Mouse (Mus musculus) neural tube, embryonic 13.5 days (tissue): ENCODE measurements around the gene Nck1. TPM values are rescaled to one million over a fixed set of nuclear protein-coding genes. Genes with fewer than 3 reads are reported as not detected.

Experiments used
- ATAC-seq: fragments of 200-750 bp; cut with Nextera tagmentation; 2 replicates; pipeline ENCODE4 v1.8.0; 2017; ENCODE audit warnings: low read depth, mild to moderate bottlenecking, moderate TSS enrichment, moderate library complexity
- H3K27ac ChIP-seq: fragments of 300-500 bp; sonication (generic); replicated peaks from 2 replicates; pipeline ENCODE4 v1.5.1; 2015; ENCODE audit warnings: moderate library complexity, mild to moderate bottlenecking, inconsistent platforms
- H3K27me3 ChIP-seq: fragments of 300-500 bp; sonication (generic); 2 replicates; pipeline ENCODE4 v1.6.1; 2015; ENCODE audit warnings: mild to moderate bottlenecking, inconsistent platforms
- H3K36me3 ChIP-seq: fragments of 300-500 bp; sonication (generic); 2 replicates; pipeline ENCODE4 v1.6.1; 2015; ENCODE audit warnings: mild to moderate bottlenecking, inconsistent platforms
- H3K4me1 ChIP-seq: fragments of 300-500 bp; sonication (generic); replicated peaks from 2 replicates; pipeline ENCODE4 v1.6.1; 2015; ENCODE audit warnings: inconsistent platforms
- H3K4me2 ChIP-seq: fragments of 300-500 bp; sonication (generic); 2 replicates; pipeline ENCODE4 v1.6.1; 2015; ENCODE audit warnings: inconsistent platforms, mild to moderate bottlenecking, moderate library complexity
- H3K4me3 ChIP-seq: fragments of 300-500 bp; sonication (generic); 2 replicates; pipeline ENCODE4 v1.5.1; 2015; ENCODE audit warnings: mild to moderate bottlenecking, inconsistent platforms
- H3K9ac ChIP-seq: fragments of 300-500 bp; sonication (generic); 2 replicates; pipeline ENCODE4 v1.6.1; 2015; ENCODE audit warnings: moderate library complexity, mild to moderate bottlenecking, inconsistent platforms
- H3K9me3 ChIP-seq: fragments of 300-500 bp; sonication (generic); 2 replicates; pipeline ENCODE4 v1.6.1; 2016; ENCODE audit warnings: inconsistent platforms
- WGBS: fragments of 180-500 bp; shearing (Covaris S2); methylation state at CpG from one replicate; pipeline ENCODE4 v1.1.7; 2015; 5-methylcytosine and 5-hydroxymethylcytosine counted together
- polyA plus RNA-seq: library from polyadenylated mRNA; unstranded; fragments of >200 nt; fragmentation: Nextera tagmentation; extraction: Ambion mirVana; gene quantifications from 2 replicates; pipeline ENCODE4 v1.2.1, GENCODE M21; 2015

Nck1 gene
- polyA plus RNA-seq, 1 experiment from 2014 or later = 68.6 TPM

DNA sequence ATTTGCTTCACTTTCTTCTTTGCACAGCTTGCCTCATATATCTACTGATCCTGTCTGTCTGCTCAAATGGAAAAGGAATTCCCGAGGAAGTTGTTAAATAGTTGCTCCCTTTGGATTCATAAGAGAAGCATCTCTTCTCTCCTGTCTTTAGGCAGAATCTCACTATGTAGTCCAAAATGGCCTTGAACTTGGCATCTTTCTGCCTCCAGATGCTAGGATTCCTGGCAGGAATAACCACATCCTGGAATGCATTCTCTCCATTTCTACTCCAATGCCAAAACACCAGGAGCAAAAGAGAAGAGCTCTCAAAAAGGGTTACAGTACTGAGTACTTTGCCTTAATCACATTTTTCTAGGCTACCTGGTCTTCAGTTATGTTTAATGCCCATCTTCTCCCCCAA is 14.6 kb downstream of the Nck1 start:
- H3K36me3 ChIP-seq = peaks cover 4% of the 10 kb centered on the region; the same call in 1 of the 2 replicates
- 73% methylated on average over 1 of the region's 1 CpGs for WGBS

DNA sequence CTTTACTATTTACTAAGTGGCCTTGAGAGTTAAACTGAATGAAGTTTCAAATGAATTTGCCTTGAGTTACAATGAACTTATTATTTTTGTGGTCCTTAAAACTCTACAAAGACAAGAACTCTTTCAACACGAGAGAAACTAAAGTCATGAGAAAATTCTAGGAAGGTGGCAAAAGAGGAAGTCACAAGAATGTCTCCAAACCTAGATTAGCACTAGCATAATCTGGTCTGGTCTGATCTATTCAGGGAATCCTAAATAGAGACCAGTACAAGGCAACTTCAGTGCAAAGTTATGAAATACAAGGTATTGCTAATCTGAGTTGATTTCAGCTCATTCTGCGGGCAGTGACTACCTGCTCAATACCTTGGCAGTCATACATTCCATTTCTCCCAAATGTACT is 20.7 kb downstream of the Nck1 start:
- Histone ChIP-seq H3K4me2 (no peak overlapping the region), H3K4me1 (no peaks in the 10 kb centered on the region), H3K4me3 (no peak overlapping the region), H3K36me3 (peaks cover 4% of the 10 kb centered on the region; the same call in 1 of the 2 replicates), H3K27me3 (no peaks in the 10 kb centered on the region), H3K27ac (no peak overlapping the region), H3K9ac (no peak overlapping the region), H3K9me3 (peaks cover 3% of the 10 kb centered on the region; the same call in 1 of the 2 replicates)
- ATAC-seq = no peak
- WGBS = 87% methylated on average over 2 of the region's 2 CpGs

More for the DNA sequence above, 14.6 kb downstream of the Nck1 start:
- peaks cover 3% of the 10 kb centered on the region; the same call in 1 of the 2 replicates for H3K9me3 ChIP-seq
- no peaks in the 10 kb centered on the region for H3K27me3 ChIP-seq
- H3K4me1 ChIP-seq = peaks cover 4% of the 10 kb centered on the region; the same call in 1 of the 2 replicates
- no peak overlapping the region for H3K4me2 ChIP-seq
- H3K4me3 ChIP-seq = no peak overlapping the region
- H3K9ac ChIP-seq = no peak overlapping the region
- H3K27ac ChIP-seq = no peak overlapping the region
- ATAC-seq = no peak

DNA sequence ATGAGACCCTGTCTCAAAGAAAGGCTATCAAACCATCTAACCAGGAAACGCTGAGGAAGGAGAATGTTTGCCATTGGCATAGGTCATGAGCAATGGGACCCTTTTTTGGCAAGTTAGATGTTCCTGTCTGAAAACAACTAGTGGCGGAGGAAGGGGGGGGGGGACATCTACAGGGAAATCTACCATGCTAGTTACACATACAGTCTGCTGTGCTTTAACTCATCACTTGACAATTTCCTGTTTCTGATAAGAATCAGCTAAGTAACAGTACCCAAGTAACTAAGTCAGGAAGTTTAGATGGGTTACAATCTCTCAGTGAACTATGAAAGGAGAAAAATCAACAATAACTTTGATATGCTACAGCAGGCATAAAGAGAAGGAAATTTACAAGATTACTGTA is 23.9 kb downstream of the Nck1 start:
- Histone ChIP-seq H3K9ac (no peak overlapping the region), H3K27ac (no peak overlapping the region), H3K4me1 (no peaks in the 10 kb centered on the region), H3K36me3 (no peaks in the 10 kb centered on the region), H3K27me3 (no peaks in the 10 kb centered on the region), H3K4me2 (no peak overlapping the region), H3K9me3 (no peaks in the 10 kb centered on the region), H3K4me3 (no peak overlapping the region)
- no peak for ATAC-seq
- WGBS = 67% methylated on average over 2 of the region's 2 CpGs

DNA sequence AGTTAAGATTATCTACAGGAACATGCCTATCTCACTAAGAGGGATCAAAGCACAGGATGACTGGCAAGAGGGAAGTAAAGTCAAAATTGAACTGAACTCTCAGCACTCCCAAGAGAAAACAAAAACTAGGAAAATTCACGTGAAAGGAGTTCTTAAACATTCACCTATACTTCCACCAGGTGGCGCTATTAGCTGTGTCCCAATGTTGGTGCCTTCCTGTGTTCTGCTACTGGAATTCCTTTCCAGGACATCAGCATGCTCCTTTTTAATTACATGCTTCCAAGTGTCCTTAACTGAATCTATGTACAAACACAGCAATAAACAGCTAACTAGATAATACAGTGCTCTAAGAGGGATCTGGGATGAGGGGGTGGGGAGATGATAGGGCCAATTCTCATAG is 25.3 kb downstream of the Nck1 start:
- no peaks in the 10 kb centered on the region for H3K27me3 ChIP-seq
- no peak overlapping the region for H3K4me2 ChIP-seq
- H3K9me3 ChIP-seq = no peaks in the 10 kb centered on the region
- H3K36me3 ChIP-seq = no peaks in the 10 kb centered on the region
- WGBS = 3% methylated on average over 2 of the region's 2 CpGs
- H3K9ac ChIP-seq = no peak overlapping the region
- ATAC-seq = no peak
- no peaks in the 10 kb centered on the region for H3K4me1 ChIP-seq
- H3K27ac ChIP-seq = no peak overlapping the region; the same call in 1 of the 2 replicates
- H3K4me3 ChIP-seq = no peak overlapping the region

DNA sequence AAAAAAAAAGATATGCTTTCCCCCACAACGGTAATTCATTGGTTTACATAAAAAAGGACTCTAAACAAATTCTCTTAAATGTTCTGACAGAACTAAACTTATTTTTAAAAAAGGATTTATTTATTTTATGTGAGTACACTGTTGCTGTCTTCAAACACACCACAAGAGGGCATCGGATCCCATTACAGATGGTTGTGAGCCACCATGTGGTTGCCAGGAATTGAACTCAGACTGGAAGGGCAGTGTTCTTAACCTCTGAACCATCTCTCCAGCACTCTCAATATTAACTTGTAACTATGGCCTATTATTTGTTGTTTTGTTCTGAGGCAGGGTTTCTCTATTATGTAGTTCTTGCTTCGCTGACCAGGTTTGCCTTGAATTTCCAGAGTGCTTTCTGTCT is 25.9 kb downstream of the Nck1 start:
- no peaks in the 10 kb centered on the region for H3K27me3 ChIP-seq
- H3K4me3 ChIP-seq = no peak overlapping the region
- no peaks in the 10 kb centered on the region for H3K4me1 ChIP-seq
- H3K9me3 ChIP-seq = no peaks in the 10 kb centered on the region
- H3K27ac ChIP-seq = no peak overlapping the region
- no peak overlapping the region for H3K4me2 ChIP-seq
- ATAC-seq = no peak
- H3K9ac ChIP-seq = no peak overlapping the region
- H3K36me3 ChIP-seq = no peaks in the 10 kb centered on the region
- 96% methylated on average over 3 of the region's 3 CpGs for WGBS

DNA sequence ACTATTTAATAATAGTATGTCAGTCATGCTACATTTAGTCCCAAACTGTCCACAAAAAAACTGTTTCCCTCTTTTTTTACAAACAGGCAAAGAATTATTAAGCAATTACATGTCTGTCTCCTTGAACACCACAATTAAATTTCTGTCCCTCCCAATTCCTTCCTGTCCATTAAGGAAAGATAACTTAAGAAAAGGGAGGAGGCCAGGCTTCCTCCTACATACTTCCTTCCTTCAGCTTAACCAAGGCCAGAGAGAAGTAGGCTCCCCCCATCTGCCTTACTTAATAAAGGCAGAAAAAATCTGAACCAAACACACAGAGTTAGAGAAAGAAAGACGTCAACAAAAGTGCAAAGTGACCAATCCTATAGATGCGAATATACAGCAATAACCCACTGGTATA is 38.4 kb downstream of the Nck1 start:
- Histone ChIP-seq H3K27me3 (no peaks in the 10 kb centered on the region), H3K4me1 (0 out of 2 replicates have a peak, but pooled peaks cover 4% of the 10 kb centered on the region), H3K27ac (no peak overlapping the region), H3K4me3 (no peak overlapping the region), H3K4me2 (no peak overlapping the region), H3K36me3 (no peaks in the 10 kb centered on the region; the same call in 1 of the 2 replicates), H3K9me3 (no peaks in the 10 kb centered on the region), H3K9ac (no peak overlapping the region)
- WGBS = 94% methylated on average over 2 of the region's 2 CpGs
- no peak for ATAC-seq

DNA sequence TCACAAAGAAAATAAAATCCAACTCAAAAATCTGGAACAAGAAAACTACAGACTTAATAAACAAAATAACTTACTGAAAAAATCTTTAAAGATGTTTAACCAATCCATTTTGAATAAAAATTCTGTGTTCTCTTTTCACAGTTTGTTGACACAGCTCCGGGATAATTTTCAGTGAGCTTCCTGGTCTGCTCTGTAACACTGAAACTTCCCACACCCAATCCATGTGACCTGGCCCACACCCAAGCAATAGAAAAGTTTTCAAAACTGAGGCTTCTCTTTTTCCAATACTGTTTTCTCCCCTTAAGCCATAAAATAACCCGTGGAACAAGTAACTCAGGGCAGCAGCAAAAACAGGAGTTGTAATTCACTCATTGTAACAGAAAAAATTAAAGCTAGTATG is 39.3 kb downstream of the Nck1 start:
- no peak overlapping the region for H3K9ac ChIP-seq
- H3K4me2 ChIP-seq = no peak overlapping the region
- 0 out of 2 replicates have a peak, but pooled peaks cover 4% of the 10 kb centered on the region for H3K4me1 ChIP-seq
- H3K27me3 ChIP-seq = no peaks in the 10 kb centered on the region
- no peak overlapping the region for H3K4me3 ChIP-seq
- H3K36me3 ChIP-seq = no peaks in the 10 kb centered on the region; the same call in 1 of the 2 replicates
- ATAC-seq = no peak
- no peak overlapping the region for H3K27ac ChIP-seq
- H3K9me3 ChIP-seq = no peaks in the 10 kb centered on the region
- WGBS = 70% methylated on average over 2 of the region's 2 CpGs

DNA sequence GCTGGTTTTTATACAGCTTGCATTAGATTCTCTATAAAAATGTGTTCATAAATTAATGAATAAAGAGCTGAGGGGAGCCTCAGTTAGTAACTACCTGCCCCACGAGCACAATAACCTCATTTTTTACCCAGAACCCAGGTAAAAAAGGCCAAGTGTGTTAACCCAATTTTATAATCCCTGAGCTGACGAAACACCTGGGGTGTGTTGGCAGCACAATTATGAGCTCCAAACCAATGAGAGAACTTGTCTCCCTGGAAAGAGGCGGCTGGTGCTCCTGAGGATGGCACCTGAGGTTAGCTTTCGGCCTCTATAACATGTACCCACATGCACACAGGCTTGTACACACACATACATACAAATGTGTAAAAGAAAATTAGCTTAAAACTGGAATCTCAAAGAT is 40.4 kb downstream of the Nck1 start:
- Histone ChIP-seq H3K27ac (no peak overlapping the region), H3K27me3 (no peaks in the 10 kb centered on the region), H3K9ac (no peak overlapping the region), H3K36me3 (no peaks in the 10 kb centered on the region; the same call in 1 of the 2 replicates), H3K4me3 (no peak overlapping the region), H3K4me2 (no peak overlapping the region), H3K4me1 (no peaks in the 10 kb centered on the region), H3K9me3 (no peaks in the 10 kb centered on the region)
- no peak for ATAC-seq
- 94% methylated on average over 4 of the region's 4 CpGs for WGBS

DNA sequence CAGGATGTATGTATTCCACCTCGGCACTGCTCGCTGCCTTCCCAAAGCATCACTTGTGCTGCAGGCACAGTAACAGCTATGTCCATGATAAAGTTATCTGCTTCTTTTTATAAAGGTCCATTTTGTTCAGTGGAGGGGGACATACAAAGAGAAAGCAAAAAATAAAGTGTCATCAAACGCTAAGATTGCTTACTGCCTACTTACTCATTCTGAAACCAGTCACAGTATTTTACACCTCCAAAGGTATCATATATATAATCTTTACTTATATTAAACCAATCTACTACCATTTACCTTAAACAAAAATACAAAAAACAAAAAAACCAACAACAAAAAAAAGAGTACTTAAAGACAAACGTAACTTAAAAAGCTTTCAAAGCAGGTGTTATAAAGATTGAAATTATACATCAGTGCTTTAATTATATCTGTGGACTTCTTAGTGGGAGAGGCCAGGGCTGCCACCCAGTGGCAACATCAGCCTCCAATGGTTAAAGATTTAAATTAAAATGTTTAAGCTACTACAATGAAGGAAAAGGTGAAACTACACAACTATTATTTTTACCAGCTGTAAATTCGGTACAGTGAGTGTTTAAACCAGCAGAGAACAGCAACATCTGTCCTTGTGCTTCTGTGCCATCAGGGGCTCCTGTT is 52.2 kb downstream of the Nck1 start:
- Histone ChIP-seq H3K4me1 (no peaks in the 10 kb centered on the region), H3K36me3 (peaks cover 9% of the 10 kb centered on the region), H3K4me2 (no peak overlapping the region), H3K9ac (no peak overlapping the region), H3K27ac (no peak overlapping the region), H3K4me3 (no peak overlapping the region), H3K27me3 (no peaks in the 10 kb centered on the region), H3K9me3 (no peaks in the 10 kb centered on the region)
- ATAC-seq = no peak
- WGBS = 95% methylated on average over 5 of the region's 5 CpGs

DNA sequence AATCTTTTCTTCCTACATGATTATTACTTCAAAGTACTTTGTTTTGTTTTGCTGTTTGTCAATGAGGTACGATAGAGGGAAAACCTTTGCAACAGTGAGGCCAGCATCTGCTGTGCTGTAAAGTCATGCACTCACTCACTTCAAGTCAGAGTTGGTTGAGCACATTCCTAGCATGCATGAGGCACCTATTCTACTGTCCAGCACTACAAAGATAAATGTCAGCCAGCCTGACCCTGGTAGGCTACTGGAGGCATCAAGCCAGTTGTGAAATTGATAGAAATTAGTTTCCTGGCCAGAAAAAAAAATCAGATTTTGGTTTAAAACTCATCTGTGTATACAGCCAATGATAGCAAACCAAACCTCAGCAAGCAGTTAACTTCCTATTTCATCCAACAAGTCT is 54.5 kb downstream of the Nck1 start:
- H3K36me3 ChIP-seq = no peaks in the 10 kb centered on the region
- H3K9me3 ChIP-seq = no peaks in the 10 kb centered on the region
- no peaks in the 10 kb centered on the region for H3K4me1 ChIP-seq
- no peak overlapping the region for H3K9ac ChIP-seq
- 89% methylated on average over 1 of the region's 1 CpGs for WGBS
- H3K27ac ChIP-seq = no peak overlapping the region
- H3K4me2 ChIP-seq = no peak overlapping the region
- H3K27me3 ChIP-seq = no peaks in the 10 kb centered on the region
- H3K4me3 ChIP-seq = no peak overlapping the region
- no peak for ATAC-seq

DNA sequence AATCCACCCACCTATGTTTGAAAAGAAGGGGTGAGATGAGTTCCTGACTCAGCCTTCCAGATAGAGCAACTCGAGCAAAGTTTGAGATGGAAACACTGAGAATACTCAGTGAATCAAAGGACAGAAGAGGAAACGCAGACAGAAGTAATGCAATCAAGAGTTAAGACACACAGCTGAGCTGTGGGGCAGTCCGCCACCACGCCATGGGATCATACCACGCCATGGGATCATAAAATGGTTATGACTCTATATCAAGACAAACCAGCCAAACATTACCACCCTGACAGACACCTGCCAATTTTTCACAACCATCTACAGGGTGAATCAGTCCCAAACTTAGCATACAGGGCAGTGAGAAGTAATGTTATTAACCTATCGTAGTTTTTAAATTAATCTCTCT is 57.0 kb downstream of the Nck1 start:
- 95% methylated on average over 6 of the region's 6 CpGs for WGBS
- Histone ChIP-seq H3K36me3 (no peaks in the 10 kb centered on the region), H3K4me2 (no peak overlapping the region), H3K27me3 (no peaks in the 10 kb centered on the region), H3K4me3 (no peak overlapping the region), H3K9me3 (no peaks in the 10 kb centered on the region), H3K4me1 (no peaks in the 10 kb centered on the region), H3K27ac (no peak overlapping the region), H3K9ac (no peak overlapping the region)
- ATAC-seq = no peak

DNA sequence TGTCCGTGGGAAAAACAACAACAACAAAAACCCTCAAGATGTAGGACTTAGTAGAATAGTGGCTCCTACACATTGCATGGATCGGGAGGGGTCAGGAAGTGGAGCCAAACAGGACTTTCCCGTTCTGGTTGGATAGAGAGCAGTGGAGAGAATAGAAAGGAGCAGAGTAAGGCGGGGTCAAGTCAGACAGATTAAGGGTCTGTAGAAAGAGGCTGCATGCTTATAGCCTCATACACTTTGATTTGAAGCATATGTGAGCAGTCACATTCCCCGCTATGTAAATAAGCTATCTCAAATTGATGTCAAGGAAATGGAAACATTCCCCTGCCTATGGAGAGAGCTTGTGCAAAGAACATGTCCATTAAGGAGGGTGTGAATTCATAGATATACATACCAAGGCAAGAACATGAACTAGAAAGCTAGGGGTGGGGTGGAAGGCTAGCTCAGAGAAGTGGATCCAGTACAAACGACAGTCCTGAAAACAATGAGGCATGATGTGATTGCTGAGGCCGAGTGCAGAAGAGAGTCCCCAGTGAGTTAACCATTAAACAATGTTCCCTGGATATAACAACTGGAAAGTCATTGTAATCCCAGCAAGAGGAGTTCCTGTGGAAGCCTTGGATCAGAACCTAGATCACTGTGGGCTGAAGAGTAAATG is 57.7 kb downstream of the Nck1 start:
- Histone ChIP-seq H3K4me1 (no peaks in the 10 kb centered on the region), H3K36me3 (no peaks in the 10 kb centered on the region), H3K9ac (no peak overlapping the region), H3K27me3 (no peaks in the 10 kb centered on the region), H3K4me2 (no peak overlapping the region), H3K27ac (no peak overlapping the region), H3K9me3 (no peaks in the 10 kb centered on the region), H3K4me3 (no peak overlapping the region)
- WGBS = 69% methylated on average over 7 of the region's 7 CpGs
- no peak for ATAC-seq
